Mouse (Mus musculus) CH12.LX (cell line): ENCODE measurements at regions not wholly inside any gene's neighbourhood (a gene's known extent, or its start where the extent isn't known, plus 50 kb on each side); places are given as distances from the start of the nearest gene placed in this dataset.

Experiments
- DNase-seq: peaks from one replicate; pipeline ENCODE4 v3.0.0-alpha.2; 2013; ENCODE audit errors: extremely low read depth
- H3K27ac ChIP-seq: 2 replicates; pipeline ENCODE4 v1.5.1; 2012; ENCODE audit warnings: low read depth, mild to moderate bottlenecking, control low read depth, moderate library complexity; ENCODE audit not compliant: insufficient read depth
- H3K27me3 ChIP-seq: replicated peaks from 2 replicates; pipeline ENCODE3; 2012; ENCODE audit warnings: inconsistent platforms
- H3K36me3 ChIP-seq, 2 experiments: replicated peaks in 1 of 2; 2 replicates each; pipeline versions ENCODE3 to v1.6.1; 2012; ENCODE audit warnings: inconsistent platforms in 1 of 2, low read length in 1 of 2, mild to moderate bottlenecking in 1 of 2, mixed read lengths in 1 of 2, moderate library complexity in 1 of 2; ENCODE audit not compliant: control insufficient read depth in 1 of 2, insufficient read depth in 1 of 2
- H3K4me1 ChIP-seq, 2 experiments: 2 replicates each; pipeline ENCODE4 v1.6.1; 2012; ENCODE audit warnings: inconsistent platforms in 1 of 2, moderate library complexity in 1 of 2; ENCODE audit not compliant: insufficient read depth in 2 of 2, control insufficient read depth in 1 of 2
- H3K4me2 ChIP-seq: 2 replicates; pipeline ENCODE4 v1.6.1; 2012; ENCODE audit warnings: low read depth, mild to moderate bottlenecking, control low read depth; ENCODE audit not compliant: poor library complexity, insufficient read depth, severe bottlenecking
- H3K4me3 ChIP-seq, 3 experiments: fragments of 150-350 bp in 1 of 3; sonication (generic) in 1 of 3; replicated peaks in 1 of 3; 2 replicates each; pipeline versions ENCODE3 to v1.5.1; 2011 to 2012; ENCODE audit warnings: low read depth in 2 of 3, low read length in 2 of 3, mild to moderate bottlenecking in 2 of 3, moderate library complexity in 2 of 3, control low read depth in 1 of 3, improper control_type of control experiment in 1 of 3, inconsistent platforms in 1 of 3, mixed read lengths in 1 of 3; ENCODE audit not compliant: poor library complexity in 1 of 3
- H3K79me2 ChIP-seq: replicated peaks from 2 replicates; pipeline ENCODE4 v1.6.1; 2012; ENCODE audit warnings: mild to moderate bottlenecking, moderate library complexity; ENCODE audit not compliant: control insufficient read depth, poor library complexity, insufficient read depth, severe bottlenecking; ENCODE audit errors: extremely low read depth
- H3K9ac ChIP-seq: 2 replicates; pipeline ENCODE4 v1.6.1; 2012; ENCODE audit warnings: low read depth, mild to moderate bottlenecking, control low read depth, moderate library complexity; ENCODE audit not compliant: insufficient read depth
- H3K9me3 ChIP-seq: replicated peaks from 2 replicates; pipeline ENCODE3; 2012; ENCODE audit warnings: low read length, inconsistent platforms, mixed read lengths
- BHLHE40 ChIP-seq: IDR thresholded peaks from 2 replicates; pipeline ENCODE4 v1.6.1; 2011; ENCODE audit warnings: mild to moderate bottlenecking, low read depth, low read length, improper control_type of control experiment
- CHD1 ChIP-seq: IDR thresholded peaks from 2 replicates; pipeline ENCODE4 v1.6.1; 2012; ENCODE audit warnings: low read depth, low read length, improper control_type of control experiment, inconsistent platforms
- CHD2 ChIP-seq: IDR thresholded peaks from 2 replicates; pipeline ENCODE4 v1.6.1; 2011; ENCODE audit warnings: low read length, improper control_type of control experiment
- E2F4 ChIP-seq: IDR thresholded peaks from 2 replicates; pipeline ENCODE4 v1.6.1; 2011; ENCODE audit warnings: low read depth, low read length, improper control_type of control experiment; ENCODE audit not compliant: insufficient replicate concordance
- ELF1 ChIP-seq: IDR thresholded peaks from 2 replicates; pipeline ENCODE4 v1.6.1; 2014; ENCODE audit warnings: low read depth, mild to moderate bottlenecking, inconsistent platforms, low read length, improper control_type of control experiment
- ETS1 ChIP-seq: conservative IDR thresholded peaks from 2 replicates; pipeline ENCODE4 v1.6.1; 2012; ENCODE audit warnings: low read depth, mild to moderate bottlenecking, inconsistent platforms, low read length, improper control_type of control experiment, moderate library complexity
- HCFC1 ChIP-seq: IDR thresholded peaks from 2 replicates; pipeline ENCODE4 v1.6.1; 2012; ENCODE audit warnings: low read depth, mild to moderate bottlenecking, inconsistent platforms, low read length, improper control_type of control experiment
- JUN ChIP-seq: IDR thresholded peaks from 2 replicates; pipeline ENCODE4 v1.6.1; 2011; ENCODE audit warnings: low read depth, mild to moderate bottlenecking, low read length, improper control_type of control experiment, moderate library complexity; ENCODE audit not compliant: insufficient read depth
- KAT2A ChIP-seq: IDR thresholded peaks from 2 replicates; pipeline ENCODE4 v1.6.1; 2012; ENCODE audit warnings: low read length, improper control_type of control experiment, inconsistent platforms; ENCODE audit not compliant: insufficient replicate concordance
- MAFK ChIP-seq: IDR thresholded peaks from 2 replicates; pipeline ENCODE4 v1.6.1; 2011; ENCODE audit warnings: low read length, improper control_type of control experiment; ENCODE audit not compliant: insufficient replicate concordance
- MAX ChIP-seq: IDR thresholded peaks from 2 replicates; pipeline ENCODE4 v1.6.1; 2011; ENCODE audit warnings: low read length, improper control_type of control experiment
- MAZ ChIP-seq: IDR thresholded peaks from 2 replicates; pipeline ENCODE4 v1.6.1; 2012; ENCODE audit warnings: low read depth, mild to moderate bottlenecking, inconsistent platforms, low read length, improper control_type of control experiment, moderate library complexity
- MEF2A ChIP-seq: IDR thresholded peaks from 2 replicates; pipeline ENCODE4 v1.6.1; 2014; ENCODE audit warnings: low read depth, mild to moderate bottlenecking, inconsistent platforms, low read length, improper control_type of control experiment, borderline replicate concordance
- MXI1 ChIP-seq: IDR thresholded peaks from 2 replicates; pipeline ENCODE4 v1.6.1; 2011; ENCODE audit warnings: mild to moderate bottlenecking, low read depth, low read length, improper control_type of control experiment
- MYC ChIP-seq: IDR thresholded peaks from 2 replicates; pipeline ENCODE4 v1.6.1; 2011; ENCODE audit warnings: low read depth, mild to moderate bottlenecking, improper control_type of control experiment, low read length
- NELFE ChIP-seq: IDR thresholded peaks from 2 replicates; pipeline ENCODE4 v1.6.1; 2011; ENCODE audit warnings: low read depth, low read length, improper control_type of control experiment
- POLR2A ChIP-seq: IDR thresholded peaks from 2 replicates; pipeline ENCODE4 v1.6.1; 2011; ENCODE audit warnings: low read depth, mild to moderate bottlenecking, improper control_type of control experiment, low read length
- RAD21 ChIP-seq: IDR thresholded peaks from 2 replicates; pipeline ENCODE4 v1.6.1; 2011; ENCODE audit warnings: low read depth, mild to moderate bottlenecking, low read length, improper control_type of control experiment, moderate library complexity
- SMC3 ChIP-seq: IDR thresholded peaks from 2 replicates; pipeline ENCODE4 v1.6.1; 2011; ENCODE audit warnings: low read depth, low read length, improper control_type of control experiment
- TBP ChIP-seq: conservative IDR thresholded peaks from 2 replicates; pipeline ENCODE4 v1.6.1; 2011; ENCODE audit warnings: low read depth, low read length, improper control_type of control experiment
- TCF12 ChIP-seq: IDR thresholded peaks from 2 replicates; pipeline ENCODE4 v1.6.1; 2014; ENCODE audit warnings: low read depth, mild to moderate bottlenecking, inconsistent platforms, low read length, improper control_type of control experiment
- UBTF ChIP-seq: IDR thresholded peaks from 2 replicates; pipeline ENCODE4 v1.6.1; 2012; ENCODE audit warnings: low read depth, mild to moderate bottlenecking, inconsistent platforms, low read length, improper control_type of control experiment, moderate library complexity
- ZC3H11A ChIP-seq: IDR thresholded peaks from 2 replicates; pipeline ENCODE4 v1.6.1; 2012; ENCODE audit warnings: low read depth, mild to moderate bottlenecking, inconsistent platforms, low read length, improper control_type of control experiment
- ZMIZ1 ChIP-seq: IDR thresholded peaks from 2 replicates; pipeline ENCODE4 v1.6.1; 2012; ENCODE audit warnings: low read depth, mild to moderate bottlenecking, inconsistent platforms, low read length, improper control_type of control experiment
- dilution Hi-C: fragments of 300-500 bp; cut with MboI; formaldehyde crosslinking; loops from 2 replicates; pipeline ENCODE4 v1.14.3; 2020; ENCODE audit warnings: low sequenced_read_pairs; ENCODE audit not compliant: extremely low pct_unique_long_range_greater_than_20kb, extremely low pct_ligation_motif_present
- in situ Hi-C: fragments of 300-500 bp; cut with MboI; formaldehyde crosslinking; loops from 3 replicates; pipeline ENCODE4 v1.14.3; 2019; ENCODE audit warnings: low sequenced_read_pairs, low pct_ligation_motif_present, low pct_unique_long_range_greater_than_20kb, mixed read lengths

GRCm38 (mm10) chr8:46386553-46386952 is 84.3 kb upstream of the Acsl1 start:
- DNase-seq: no peak
- peaks cover 0 to 5% of the 10 kb centered on the region in 2 experiments; a peak in 2 of 4 replicates for H3K4me1 ChIP-seq
- H3K79me2 ChIP-seq: no peaks in the 10 kb centered on the region
- no peaks in the 10 kb centered on the region for H3K36me3 ChIP-seq
- H3K9ac ChIP-seq: no peak overlapping the region
- no peak overlapping the region for H3K4me2 ChIP-seq
- H3K27me3 ChIP-seq: no peaks in the 10 kb centered on the region
- H3K9me3 ChIP-seq: peaks cover 1% of the 10 kb centered on the region
- H3K4me3 ChIP-seq: no peak overlapping the region
- TF ChIP-seq UBTF: no peak
- no peak for TF ChIP-seq NELFE
- TF ChIP-seq MXI1: no peak
- TF ChIP-seq TCF12: no peak
- no peak for TF ChIP-seq ZMIZ1
- no peak for TF ChIP-seq MAZ
- dilution Hi-C loops: no loop called here
- in situ Hi-C loops: no loop called here
- H3K27ac ChIP-seq: no peak overlapping the region

GRCm38 (mm10) chr8:46387037-46387436 is 83.8 kb upstream of the Acsl1 start:
- TF ChIP-seq CHD1 (no peak), UBTF (no peak), CHD2 (no peak), MXI1 (no peak), E2F4 (no peak), MAX (no peak), ELF1 (no peak)
- Histone ChIP-seq H3K9me3 (peaks cover 1% of the 10 kb centered on the region), H3K79me2 (no peaks in the 10 kb centered on the region), H3K9ac (no peak overlapping the region), H3K27me3 (no peaks in the 10 kb centered on the region), H3K4me3 (no peak overlapping the region), H3K36me3 (no peaks in the 10 kb centered on the region), H3K4me2 (no peak overlapping the region), H3K27ac (no peak overlapping the region), H3K4me1 (peaks cover 0 to 5% of the 10 kb centered on the region in 2 experiments; a peak in 2 of 4 replicates)
- in situ Hi-C loops: no loop called here
- dilution Hi-C loops: no loop called here
- no peak for DNase-seq

GRCm38 (mm10) chr8:46388421-46388820 is 82.4 kb upstream of the Acsl1 start:
- dilution Hi-C loops: no loop called here
- Histone ChIP-seq H3K4me3 (no peak overlapping the region), H3K4me1 (peaks cover 0 to 10% of the 10 kb centered on the region in 2 experiments; a peak in 2 of 4 replicates), H3K79me2 (no peaks in the 10 kb centered on the region), H3K4me2 (no peak overlapping the region), H3K9ac (no peak overlapping the region), H3K27me3 (no peaks in the 10 kb centered on the region), H3K36me3 (no peaks in the 10 kb centered on the region), H3K9me3 (peaks cover 1% of the 10 kb centered on the region), H3K27ac (no peak overlapping the region)
- DNase-seq: no peak
- in situ Hi-C loops: no loop called here
- no peak for TF ChIP-seq ZC3H11A
- no peak for TF ChIP-seq ELF1
- TF ChIP-seq TCF12: no peak
- TF ChIP-seq MAZ: no peak
- no peak for TF ChIP-seq UBTF
- TF ChIP-seq CHD2: no peak
- TF ChIP-seq RAD21: no peak
- TF ChIP-seq SMC3: no peak
- no peak for TF ChIP-seq ETS1
- no peak for TF ChIP-seq KAT2A
- TF ChIP-seq POLR2A: no peak
- TF ChIP-seq MYC: no peak
- TF ChIP-seq BHLHE40: no peak
- TF ChIP-seq CHD1: no peak
- no peak for TF ChIP-seq TBP
- no peak for TF ChIP-seq HCFC1
- no peak for TF ChIP-seq JUN
- no peak for TF ChIP-seq MAFK
- no peak for TF ChIP-seq MEF2A
